Mouse (Mus musculus): ENCODE results near the gene Yipf4.

Gene Yipf4

GRCm38 (mm10) chr17:74526806-74527653 is 37.7 kb downstream of the Yipf4 start:
- DNase-seq, result no peak

GRCm38 (mm10) chr17:74527729-74528607 is 38.7 kb downstream of the Yipf4 start, which contains the start of gene Birc6:
Birc6 (plus strand) TSS chr17:74528295.
- DNase-seq, result peak; percentile 100

DNA sequence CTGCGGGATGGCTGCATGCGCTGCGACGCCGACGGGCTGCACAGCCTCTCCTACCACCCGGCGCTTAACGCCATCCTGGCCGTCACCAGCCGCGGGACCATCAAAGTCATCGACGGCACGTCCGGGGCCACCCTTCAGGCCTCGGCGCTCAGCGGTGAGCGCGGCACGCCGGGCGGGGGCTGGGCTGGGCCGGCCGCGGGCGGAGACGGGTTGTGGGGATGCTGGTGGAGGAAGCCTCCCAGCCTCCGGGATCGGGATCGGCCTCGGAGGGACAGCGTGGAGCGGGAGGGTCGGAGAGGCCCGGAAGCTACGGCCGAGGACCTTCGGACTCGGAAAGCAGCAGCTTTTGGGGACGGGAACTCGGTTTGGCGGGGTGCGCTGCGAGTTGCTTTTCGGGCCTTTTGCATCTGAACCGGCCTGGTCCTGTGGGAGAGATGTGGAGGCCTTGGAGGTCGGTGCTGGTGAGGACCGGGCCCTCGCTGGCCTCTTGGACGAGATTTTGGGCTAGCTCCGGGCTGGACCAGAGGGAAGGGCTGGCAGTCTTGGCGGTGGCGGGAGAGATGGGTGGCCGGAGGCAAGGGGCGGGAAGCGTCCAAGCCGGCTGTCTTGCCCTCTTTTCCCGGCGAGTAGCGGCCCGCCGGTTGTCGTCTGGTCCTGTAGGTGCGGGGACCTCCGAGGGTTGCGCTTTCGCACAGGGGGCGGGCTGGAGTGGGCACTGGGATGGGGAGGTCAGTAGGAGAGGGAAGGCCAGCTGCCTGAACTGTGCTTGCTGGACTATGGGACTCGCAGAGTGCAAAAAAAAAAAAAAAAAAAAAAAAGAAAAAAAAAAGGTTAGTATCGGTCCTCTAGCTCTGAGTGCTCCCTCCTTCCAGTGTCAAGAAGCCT is 39.6 kb downstream of the Yipf4 start:
- DNase-seq, result peak; percentile 11

DNA sequence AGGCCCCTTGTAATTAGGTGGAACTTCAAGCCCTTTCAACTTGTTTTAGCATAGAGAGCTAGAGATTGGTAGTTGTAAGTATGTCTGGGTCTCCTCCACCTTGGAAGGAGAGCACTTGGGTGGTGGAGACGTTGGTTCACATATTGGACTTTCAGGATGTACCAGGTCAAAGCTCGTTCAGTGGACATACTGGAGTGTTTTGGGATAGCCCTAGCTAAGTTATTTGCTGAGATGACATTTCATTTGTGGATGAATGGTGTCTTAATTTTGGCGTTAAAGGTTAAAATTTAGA is 40.2 kb downstream of the Yipf4 start:
- DNase-seq, result no peak

DNA sequence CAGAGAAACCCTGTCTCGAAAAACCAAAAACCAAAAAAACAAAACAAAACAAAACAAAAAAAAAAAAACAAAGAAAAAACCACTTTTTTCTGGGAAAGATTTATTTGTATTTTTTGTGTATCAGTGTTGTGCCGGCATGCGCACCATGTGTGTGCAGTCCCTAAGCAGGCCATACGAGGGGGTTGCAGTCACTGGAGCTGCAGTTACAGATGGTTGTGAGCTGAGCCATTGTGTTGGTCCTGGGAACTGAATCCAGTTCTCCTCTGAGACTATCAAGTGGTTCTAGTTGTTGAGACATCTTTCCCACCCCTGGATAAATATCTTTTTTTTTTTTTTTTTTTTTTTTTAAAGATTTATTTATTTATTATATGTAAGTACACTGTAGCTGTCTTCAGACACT is 45.7 kb downstream of the Yipf4 start:
- DNase-seq, result no peak

- DNase-seq, result no peak
Measured at GRCm38 (mm10) chr17:74537526-74537925, 48.2 kb downstream of the Yipf4 start.

DNA sequence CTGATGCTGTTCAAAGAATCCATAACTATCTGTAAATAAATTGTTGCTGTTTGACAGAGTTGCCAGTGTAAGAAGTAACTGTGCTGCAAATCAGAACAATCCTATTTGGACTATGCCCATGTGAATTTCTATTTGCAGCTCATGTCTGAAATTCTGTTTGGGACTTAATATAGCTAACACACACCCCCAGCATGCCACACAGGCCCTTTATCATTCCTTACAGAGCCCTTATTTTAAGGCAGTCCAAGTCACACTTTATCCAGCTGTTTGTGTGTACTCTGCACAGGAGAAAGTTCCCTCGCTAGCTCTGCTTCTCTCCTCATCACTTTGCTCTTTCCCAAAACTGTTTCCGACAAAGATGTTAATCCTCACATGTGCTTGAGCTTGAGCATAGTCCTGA is 54.3 kb downstream of the Yipf4 start:
- no peak for DNase-seq
